Mouse (Mus musculus) limb, embryonic 15.5 days (tissue): Measurements from ENCODE around the gene Pde4a. TPM values are rescaled to one million over a fixed set of nuclear protein-coding genes. Genes with fewer than 3 reads are reported as not detected.

Experiments
- ATAC-seq: fragments of 200-750 bp; cut with Nextera tagmentation; 2 replicates; pipeline ENCODE4 v1.8.0; 2017; ENCODE audit warnings: low read depth, moderate TSS enrichment; ENCODE audit not compliant: insufficient number of reproducible peaks, low FRiP score, low TSS enrichment
- H3K27ac ChIP-seq: fragments of 300-500 bp; sonication (generic); 2 replicates; pipeline ENCODE4 v1.5.1; 2015; ENCODE audit warnings: moderate library complexity, mild to moderate bottlenecking, inconsistent platforms
- H3K27me3 ChIP-seq: fragments of 300-500 bp; sonication (generic); 2 replicates; pipeline ENCODE4 v1.6.1; 2015; ENCODE audit warnings: inconsistent platforms
- H3K36me3 ChIP-seq: fragments of 300-500 bp; sonication (generic); 2 replicates; pipeline ENCODE4 v1.6.1; 2015; ENCODE audit warnings: inconsistent platforms
- H3K4me1 ChIP-seq: fragments of 300-500 bp; sonication (generic); 2 replicates; pipeline ENCODE4 v1.6.1; 2015; ENCODE audit warnings: inconsistent platforms
- H3K4me2 ChIP-seq: fragments of 300-500 bp; sonication (generic); 2 replicates; pipeline ENCODE4 v1.6.1; 2015; ENCODE audit warnings: mild to moderate bottlenecking, inconsistent platforms
- H3K4me3 ChIP-seq: fragments of 300-500 bp; sonication (generic); 2 replicates; pipeline ENCODE4 v1.5.1; 2015; ENCODE audit warnings: mild to moderate bottlenecking, inconsistent platforms
- H3K9ac ChIP-seq: fragments of 300-500 bp; sonication (generic); 2 replicates; pipeline ENCODE4 v1.6.1; 2015; ENCODE audit warnings: inconsistent platforms
- H3K9me3 ChIP-seq: fragments of 300-500 bp; sonication (generic); 2 replicates; pipeline ENCODE4 v1.6.1; 2016; ENCODE audit warnings: inconsistent platforms
- WGBS: fragments of 180-500 bp; shearing (Covaris S2); methylation state at CpG from one replicate; pipeline ENCODE4 v1.1.7; 2015; 5-methylcytosine and 5-hydroxymethylcytosine counted together
- polyA plus RNA-seq: library from polyadenylated mRNA; unstranded; fragments of >200 nt; fragmentation: Nextera tagmentation; extraction: Ambion mirVana; gene quantifications from 2 replicates; pipeline ENCODE4 v1.2.1, GENCODE M21; 2015

Gene Pde4a
- polyA plus RNA-seq, 1 experiment from 2014 or later = 6.1 TPM

- H3K4me3 ChIP-seq = peak overlapping the region; percentile 12; the same call in 1 of the 2 replicates
- H3K9ac ChIP-seq = no peak overlapping the region
- peaks cover 49% of the 10 kb centered on the region for H3K4me1 ChIP-seq
- peak overlapping the region; percentile 32 for H3K4me2 ChIP-seq
- 0 out of 2 replicates have a peak, but pooled peaks have one; percentile 45 for ATAC-seq
- 9% methylated on average over 30 of the region's 30 CpGs for WGBS
- no peaks in the 10 kb centered on the region for H3K36me3 ChIP-seq
- peak overlapping the region; percentile 81 for H3K27ac ChIP-seq
- H3K9me3 ChIP-seq = no peaks in the 10 kb centered on the region
- peaks cover 41% of the 10 kb centered on the region for H3K27me3 ChIP-seq
Measured at GRCm38 (mm10) chr9:21168161-21169123, 2.9 kb downstream of the Pde4a start.

- ATAC-seq = no peak
- H3K27ac ChIP-seq = no peak overlapping the region
- no peaks in the 10 kb centered on the region for H3K36me3 ChIP-seq
- H3K27me3 ChIP-seq = peaks cover 34% of the 10 kb centered on the region
- no peaks in the 10 kb centered on the region for H3K9me3 ChIP-seq
- no peak overlapping the region for H3K4me3 ChIP-seq
- H3K4me1 ChIP-seq = peaks cover 43% of the 10 kb centered on the region
- no peak overlapping the region for H3K9ac ChIP-seq
- H3K4me2 ChIP-seq = no peak overlapping the region
- 55% methylated on average over 1 of the region's 1 CpGs for WGBS
Measured at GRCm38 (mm10) chr9:21169157-21169556, 3.6 kb downstream of the Pde4a start.

- Histone ChIP-seq H3K36me3 (no peaks in the 10 kb centered on the region), H3K4me1 (peaks cover 17% of the 10 kb centered on the region), H3K9me3 (no peaks in the 10 kb centered on the region), H3K27ac (no peak overlapping the region), H3K27me3 (peaks cover 2% of the 10 kb centered on the region), H3K4me3 (no peak overlapping the region), H3K4me2 (no peak overlapping the region), H3K9ac (no peak overlapping the region)
- 70% methylated on average over 6 of the region's 6 CpGs for WGBS
- no peak for ATAC-seq
Measured at GRCm38 (mm10) chr9:21172364-21172763, 6.8 kb downstream of the Pde4a start.

- Histone ChIP-seq H3K4me3 (no peak overlapping the region), H3K27me3 (peaks cover 31% of the 10 kb centered on the region)
- WGBS = 38% methylated on average over 4 of the region's 4 CpGs
Measured at GRCm38 (mm10) chr9:21180402-21180801, 14.9 kb downstream of the Pde4a start.

GRCm38 (mm10) chr9:21180841-21181240 is 15.3 kb downstream of the Pde4a start:
- H3K4me3 ChIP-seq = no peak overlapping the region
- peaks cover 28% of the 10 kb centered on the region for H3K4me1 ChIP-seq
- WGBS = 48% methylated on average over 1 of the region's 1 CpGs
- no peak overlapping the region for H3K4me2 ChIP-seq
- no peaks in the 10 kb centered on the region for H3K36me3 ChIP-seq
- no peak overlapping the region for H3K27ac ChIP-seq
- peaks cover 31% of the 10 kb centered on the region for H3K27me3 ChIP-seq
- H3K9ac ChIP-seq = no peak overlapping the region
- ATAC-seq = no peak
- no peaks in the 10 kb centered on the region for H3K9me3 ChIP-seq

More at GRCm38 (mm10) chr9:21180402-21180801, 14.9 kb downstream of the Pde4a start:
- Histone ChIP-seq H3K4me2 (no peak overlapping the region), H3K9me3 (no peaks in the 10 kb centered on the region), H3K27ac (peak overlapping the region; percentile 27; the same call in 1 of the 2 replicates), H3K4me1 (peaks cover 28% of the 10 kb centered on the region), H3K9ac (no peak overlapping the region), H3K36me3 (no peaks in the 10 kb centered on the region)
- ATAC-seq = no peak

- Histone ChIP-seq H3K4me2 (peak overlapping the region; percentile 50), H3K4me1 (peaks cover 28% of the 10 kb centered on the region), H3K9me3 (no peaks in the 10 kb centered on the region), H3K27ac (peak overlapping the region; percentile 48; the same call in 1 of the 2 replicates), H3K9ac (peak overlapping the region; percentile 36; the same call in 1 of the 2 replicates), H3K27me3 (peaks cover 31% of the 10 kb centered on the region), H3K4me3 (peak overlapping the region; percentile 38), H3K36me3 (no peaks in the 10 kb centered on the region)
- no peak for ATAC-seq
- WGBS = 8% methylated on average over 42 of the region's 48 CpGs
Measured at GRCm38 (mm10) chr9:21181421-21182220, 16.1 kb downstream of the Pde4a start.

- H3K27me3 ChIP-seq = peaks cover 31% of the 10 kb centered on the region
- H3K9me3 ChIP-seq = no peaks in the 10 kb centered on the region
- no peak overlapping the region for H3K9ac ChIP-seq
- WGBS = 80% methylated on average over 6 of the region's 6 CpGs
- H3K36me3 ChIP-seq = no peaks in the 10 kb centered on the region
- peaks cover 28% of the 10 kb centered on the region for H3K4me1 ChIP-seq
- H3K27ac ChIP-seq = no peak overlapping the region
- ATAC-seq = no peak
- H3K4me3 ChIP-seq = no peak overlapping the region
- H3K4me2 ChIP-seq = no peak overlapping the region
Measured at GRCm38 (mm10) chr9:21183421-21183820, 17.9 kb downstream of the Pde4a start.

GRCm38 (mm10) chr9:21183905-21184413 is 18.4 kb downstream of the Pde4a start:
- H3K27ac ChIP-seq = no peak overlapping the region
- ATAC-seq = no peak
- H3K4me1 ChIP-seq = peaks cover 28% of the 10 kb centered on the region
- no peaks in the 10 kb centered on the region for H3K9me3 ChIP-seq
- H3K4me2 ChIP-seq = peak overlapping the region; percentile 46
- H3K36me3 ChIP-seq = no peaks in the 10 kb centered on the region
- no peak overlapping the region for H3K9ac ChIP-seq
- peaks cover 31% of the 10 kb centered on the region for H3K27me3 ChIP-seq
- peak overlapping the region; percentile 28 for H3K4me3 ChIP-seq
- WGBS = 7% methylated on average over 34 of the region's 34 CpGs

- 17% methylated on average over 2 of the region's 2 CpGs for WGBS
- no peak overlapping the region for H3K4me2 ChIP-seq
- peaks cover 31% of the 10 kb centered on the region for H3K27me3 ChIP-seq
- no peaks in the 10 kb centered on the region for H3K9me3 ChIP-seq
- no peaks in the 10 kb centered on the region for H3K36me3 ChIP-seq
- H3K27ac ChIP-seq = no peak overlapping the region
- no peak overlapping the region for H3K4me3 ChIP-seq
- no peak overlapping the region for H3K9ac ChIP-seq
- peaks cover 28% of the 10 kb centered on the region for H3K4me1 ChIP-seq
- no peak for ATAC-seq
Measured at GRCm38 (mm10) chr9:21184733-21185132, 19.2 kb downstream of the Pde4a start.

- ATAC-seq = no peak
- Histone ChIP-seq H3K9ac (no peak overlapping the region), H3K4me2 (no peak overlapping the region), H3K9me3 (no peaks in the 10 kb centered on the region), H3K36me3 (no peaks in the 10 kb centered on the region), H3K4me1 (peaks cover 25% of the 10 kb centered on the region), H3K27me3 (peaks cover 31% of the 10 kb centered on the region), H3K4me3 (no peak overlapping the region), H3K27ac (no peak overlapping the region)
- 88% methylated on average over 5 of the region's 5 CpGs for WGBS
Measured at GRCm38 (mm10) chr9:21185436-21185835, 19.9 kb downstream of the Pde4a start.

GRCm38 (mm10) chr9:21189905-21190304 is 24.4 kb downstream of the Pde4a start:
- Histone ChIP-seq H3K27ac (no peak overlapping the region), H3K9me3 (no peaks in the 10 kb centered on the region), H3K4me3 (no peak overlapping the region), H3K4me1 (peaks cover 1% of the 10 kb centered on the region), H3K36me3 (no peaks in the 10 kb centered on the region), H3K27me3 (peaks cover under 1% of the 10 kb centered on the region), H3K4me2 (no peak overlapping the region), H3K9ac (no peak overlapping the region)
- 42% methylated on average over 7 of the region's 7 CpGs for WGBS
- no peak for ATAC-seq
